8 mouse cellular contexts compared by ENCODE assay signal in genomic region chr7:44952611-44953306, GRCm38 (mm10). TPM values are rescaled to one million over a fixed set of nuclear protein-coding genes. Genes with fewer than 3 reads are reported as not detected.
A peak's percentile ranks its signal among the peaks of the same experiment; 100 is the strongest.
DNase-seq lines count a peak whose midpoint lies in the region; ATAC-seq and TF ChIP-seq lines count a peak whose summit lies in the region.

No protein-coding gene starts in this region.

- peaks cover 3% of the 10 kb centered on the region; the same call in 1 of the 2 replicates for H3K4me1 ChIP-seq in cerebellum, adult 2 months (ENCODE audit: control insufficient read depth, insufficient read depth, low read length)
- peaks cover 8% of the 10 kb centered on the region for H3K4me1 ChIP-seq in forebrain, embryonic 16.5 days (replicated peaks; ENCODE audit: control insufficient read depth, insufficient read depth, low read length)
- 0 out of 2 replicates have a peak, but pooled peaks cover 5% of the 10 kb centered on the region for H3K4me1 ChIP-seq in neural tube, embryonic 14.5 days (ENCODE audit: control insufficient read depth, insufficient read depth, low read length)

- peak overlapping the region; percentile 47 for H3K4me3 ChIP-seq in cerebellum, adult 2 months (replicated peaks; ENCODE audit: insufficient read depth, low read depth, low read length)
- peak overlapping the region; percentile 50 for H3K4me3 ChIP-seq in forebrain, embryonic 16.5 days (replicated peaks; ENCODE audit: low read length)
- H3K4me3 ChIP-seq in neural tube, embryonic 14.5 days (ENCODE audit: low read depth, low read length), result peak overlapping the region; percentile 34

- peak overlapping the region; percentile 77 for H3K4me2 ChIP-seq in forebrain, embryonic 16.5 days (ENCODE audit: low read length)
- H3K4me2 ChIP-seq in neural tube, embryonic 14.5 days (ENCODE audit: low read depth, low read length), result peak overlapping the region; percentile 67

- DNase-seq in MEL-GATA-1-ER (ENCODE audit: extremely low read depth, low read depth), result peak; percentile 94
- DNase-seq in cerebellum, adult 2 months, result peak; percentile 82 to 84
- peak; percentile 90 for DNase-seq in heart, postnatal 25 days (ENCODE audit: low spot score)
- peak; percentile 90 for DNase-seq in layer of hippocampus, adult 11-12 months (ENCODE audit: low spot score)
- peak; percentile 97 to 98 for DNase-seq in lung, adult 18-20 months
- peak; percentile 97 for DNase-seq in testis, postnatal 10 days (ENCODE audit: low spot score)

- ATAC-seq in forebrain, embryonic 16.5 days, result peak; percentile 88
- ATAC-seq in neural tube, embryonic 14.5 days (ENCODE audit: low read depth), result peak; percentile 84

- H3K36me3 ChIP-seq in forebrain, embryonic 16.5 days (ENCODE audit: control insufficient read depth, insufficient read depth), result no peaks in the 10 kb centered on the region
- no peaks in the 10 kb centered on the region for H3K36me3 ChIP-seq in neural tube, embryonic 14.5 days (ENCODE audit: control insufficient read depth, insufficient read depth, low read length)

- H3K27me3 ChIP-seq in cerebellum, adult 2 months (ENCODE audit: control insufficient read depth, insufficient read depth, low read length), result no peaks in the 10 kb centered on the region
- H3K27me3 ChIP-seq in forebrain, embryonic 16.5 days (replicated peaks; ENCODE audit: control insufficient read depth, insufficient read depth, low read length), result peaks cover 28% of the 10 kb centered on the region
- H3K27me3 ChIP-seq in neural tube, embryonic 14.5 days (ENCODE audit: control insufficient read depth, insufficient read depth, low read length), result peaks cover 13% of the 10 kb centered on the region

- intact Hi-C loops in heart, postnatal 25 days (cut with DNase I), result no loop called here

- no peak for TF ChIP-seq CTCF in cerebellum, adult 2 months (IDR thresholded peaks at IDR 0.05; ENCODE audit: borderline replicate concordance, insufficient read depth, low read depth, low read length)

- no peak overlapping the region for H3K27ac ChIP-seq in cerebellum, adult 2 months (ENCODE audit: insufficient read depth, low read length)
- no peak overlapping the region for H3K27ac ChIP-seq in forebrain, embryonic 16.5 days (ENCODE audit: low read length)
- no peak overlapping the region for H3K27ac ChIP-seq in neural tube, embryonic 14.5 days (ENCODE audit: low read depth, low read length)

- 8% methylated on average over 24 of the region's 24 CpGs for WGBS in cerebellum, adult 2 months
- 6% methylated on average over 24 of the region's 24 CpGs for WGBS in forebrain, embryonic 16.5 days
- WGBS in neural tube, embryonic 14.5 days, result 6% methylated on average over 24 of the region's 24 CpGs

- no peaks in the 10 kb centered on the region for H3K9me3 ChIP-seq in forebrain, embryonic 16.5 days (ENCODE audit: control insufficient read depth, low read length)
- no peaks in the 10 kb centered on the region for H3K9me3 ChIP-seq in neural tube, embryonic 14.5 days (ENCODE audit: control insufficient read depth, low read length)

- 0 out of 2 replicates have a peak, but pooled peaks have one; percentile 20 for TF ChIP-seq POLR2A in cerebellum, adult 2 months (IDR thresholded peaks at IDR 0.05; ENCODE audit: borderline replicate concordance, insufficient read depth, low read length)

- H3K9ac ChIP-seq in forebrain, embryonic 16.5 days (replicated peaks; ENCODE audit: low read depth, low read length), result peak overlapping the region; percentile 66
- peak overlapping the region; percentile 43; the same call in 1 of the 2 replicates for H3K9ac ChIP-seq in neural tube, embryonic 14.5 days (replicated peaks; ENCODE audit: low read depth, low read length)

RNA-seq across cellular contexts. Expression of gene Tsks, which starts 9.8 kb away (rescaled TPM):
- polyA plus RNA-seq in cerebellum, adult 2 months (2012; rRNA removed), result 0.16 and 0.40 TPM in 2 replicates
- 0.15 TPM in 1 of 2 replicates, not detected in the other for polyA plus RNA-seq in forebrain, embryonic 16.5 days (2015; fragmentation: Nextera tagmentation; extraction: Ambion mirVana)
- total RNA-seq in heart, postnatal 25 days (2021), result not detected
- polyA plus RNA-seq in neural tube, embryonic 14.5 days (2014; fragmentation: Nextera tagmentation; extraction: Ambion mirVana), result 0.11 and 0.19 TPM in 2 replicates

RNA-seq across cellular contexts. Expression of gene Cpt1c, which starts 21.9 kb away (rescaled TPM):
- polyA plus RNA-seq in cerebellum, adult 2 months (2012; rRNA removed), result 129 and 137 TPM in 2 replicates
- 49.1 and 63.9 TPM in 2 replicates for polyA plus RNA-seq in forebrain, embryonic 16.5 days (2015; fragmentation: Nextera tagmentation; extraction: Ambion mirVana)
- total RNA-seq in heart, postnatal 25 days (2021), result 1 to 10 TPM; 2.7 to 3.1 TPM
- 54.3 and 60.3 TPM in 2 replicates for polyA plus RNA-seq in neural tube, embryonic 14.5 days (2014; fragmentation: Nextera tagmentation; extraction: Ambion mirVana)

RNA-seq across cellular contexts. Expression of gene Ap2a1, which starts 23.5 kb away (rescaled TPM):
- 216 and 229 TPM in 2 replicates for polyA plus RNA-seq in cerebellum, adult 2 months (2012; rRNA removed)
- 111 and 113 TPM in 2 replicates for polyA plus RNA-seq in forebrain, embryonic 16.5 days (2015; fragmentation: Nextera tagmentation; extraction: Ambion mirVana)
- total RNA-seq in heart, postnatal 25 days (2021), result 10 to 100 TPM; 72.5 to 73.1 TPM
- 120 and 128 TPM in 2 replicates for polyA plus RNA-seq in neural tube, embryonic 14.5 days (2014; fragmentation: Nextera tagmentation; extraction: Ambion mirVana)

RNA-seq across cellular contexts. Expression of gene Prmt1, which starts 33.6 kb away (rescaled TPM):
- polyA plus RNA-seq in cerebellum, adult 2 months (2012; rRNA removed), result 225 and 227 TPM in 2 replicates
- 646 and 707 TPM in 2 replicates for polyA plus RNA-seq in forebrain, embryonic 16.5 days (2015; fragmentation: Nextera tagmentation; extraction: Ambion mirVana)
- 100 to 1,000 TPM; 105 to 111 TPM for total RNA-seq in heart, postnatal 25 days (2021)
- 189 and 206 TPM in 2 replicates for polyA plus RNA-seq in neural tube, embryonic 14.5 days (2014; fragmentation: Nextera tagmentation; extraction: Ambion mirVana)

RNA-seq across cellular contexts. Expression of gene Irf3, which starts 44.7 kb away (rescaled TPM):
- polyA plus RNA-seq in cerebellum, adult 2 months (2012; rRNA removed), result 126 and 130 TPM in 2 replicates
- 56.2 and 60.6 TPM in 2 replicates for polyA plus RNA-seq in forebrain, embryonic 16.5 days (2015; fragmentation: Nextera tagmentation; extraction: Ambion mirVana)
- 10 to 100 TPM; 28.3 to 30.9 TPM for total RNA-seq in heart, postnatal 25 days (2021)
- polyA plus RNA-seq in neural tube, embryonic 14.5 days (2014; fragmentation: Nextera tagmentation; extraction: Ambion mirVana), result 53.8 and 60.2 TPM in 2 replicates
